Mouse (Mus musculus): ENCODE measurements at regions not wholly inside any gene's neighbourhood (a gene's known extent, or its start where the extent isn't known, plus 50 kb on each side); places are given as distances from the start of the nearest gene placed in this dataset.

GRCm38 (mm10) chr13:19883896-19884658, 60.0 kb upstream of the Gpr141 start:
- DNase-seq (ENCODE audit: low read depth, low spot score): no peak

- DNase-seq (ENCODE audit: low read depth, low spot score): no peak
Measured at GRCm38 (mm10) chr13:19882889-19883288, 58.8 kb upstream of the Gpr141 start.

GRCm38 (mm10) chr13:19881772-19882171, 57.7 kb upstream of the Gpr141 start:
- DNase-seq (ENCODE audit: low read depth, low spot score): no peak

GRCm38 (mm10) chr13:19874621-19875249, 50.7 kb upstream of the Gpr141 start:
- DNase-seq (ENCODE audit: low read depth, low spot score): no peak

Measured in 3T3-L1 (cell line).